Mouse (Mus musculus): ENCODE data around the gene Tm7sf2.

GRCm38 (mm10) chr19:6028991-6029390, 39.2 kb downstream of the Tm7sf2 start:
- TF ChIP-seq CTCF (IDR thresholded peaks at IDR 0.05; ENCODE audit: extremely low read depth, insufficient read length, insufficient replicate concordance, low read depth, low read length): no peak
- TF ChIP-seq POLR2A (IDR thresholded peaks at IDR 0.05; ENCODE audit: low read depth, low read length): no peak
